Mouse (Mus musculus) frontal cortex, postnatal 36 days (tissue): ENCODE measurements around the gene Cfap54.
A peak's percentile ranks its signal among the peaks of the same experiment; 100 is the strongest.

Experiments used
- DNase-seq, 2 experiments: peaks; one replicate each; pipeline ENCODE4 v3.0.0; 2022; ENCODE audit warnings: low spot score in 2 of 2

Gene Cfap54

GRCm38 (mm10) chr10:93097439-93097838, 16.0 kb upstream of the Cfap54 start:
- DNase-seq, result no peak

GRCm38 (mm10) chr10:93095827-93096226, 14.4 kb upstream of the Cfap54 start:
- DNase-seq, result no peak

DNA sequence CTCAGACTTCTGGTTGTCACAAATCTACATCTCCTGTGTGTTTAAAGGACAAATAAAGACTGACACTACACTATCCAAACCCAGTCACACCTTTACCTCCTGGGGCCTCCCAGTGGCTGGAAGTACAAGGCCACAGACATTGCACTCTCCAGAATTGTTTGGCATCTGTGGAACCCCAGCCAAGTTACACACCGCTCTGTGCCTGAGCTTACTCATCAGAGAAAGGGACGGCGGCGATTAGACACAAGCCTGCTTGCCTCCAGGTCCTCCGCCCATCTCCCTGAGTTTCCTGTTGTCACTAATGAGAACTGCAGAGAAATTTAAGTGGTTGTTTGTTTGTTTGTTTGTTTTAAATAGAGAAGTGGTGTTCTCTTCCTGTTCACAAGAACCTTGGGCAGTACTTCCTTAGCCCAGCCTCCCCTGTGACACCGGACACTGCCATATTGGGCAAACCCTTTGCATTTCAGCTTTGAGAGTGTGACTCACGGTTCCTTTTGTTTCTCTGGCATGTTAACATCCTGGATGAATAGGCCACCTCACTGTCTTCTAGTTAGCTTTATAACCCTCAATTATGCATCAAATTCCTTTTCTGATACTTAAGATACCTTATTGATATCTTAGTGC, 13.7 kb upstream of the Cfap54 start:
- no peak for DNase-seq

- DNase-seq, result no peak
These were observed 10.5 kb upstream of the Cfap54 start for GRCm38 (mm10) chr10:93091928-93092327.

- DNase-seq, result no peak
These were observed 8.8 kb upstream of the Cfap54 start for GRCm38 (mm10) chr10:93090241-93090640.

- no peak for DNase-seq
These were observed 7.1 kb upstream of the Cfap54 start for GRCm38 (mm10) chr10:93088396-93089048.

DNA sequence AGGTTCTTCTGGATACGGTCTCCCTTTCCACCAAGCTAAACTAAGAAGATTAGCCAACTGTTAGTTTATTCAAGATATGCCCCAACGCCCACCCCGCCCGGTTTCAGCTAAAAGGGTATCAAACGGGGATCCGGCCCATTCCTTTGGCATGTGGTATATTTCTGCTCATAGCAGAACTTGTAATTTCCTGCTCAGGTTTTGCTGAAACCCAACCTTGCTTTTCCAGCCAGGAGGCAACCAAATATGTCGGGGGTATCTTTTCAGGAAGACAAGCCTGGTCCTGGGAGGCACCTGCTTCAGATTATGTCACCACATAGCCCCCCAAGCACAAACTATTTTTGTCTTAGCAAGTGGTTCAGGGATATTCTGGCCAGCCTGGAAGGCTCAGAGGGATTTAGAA, 6.1 kb upstream of the Cfap54 start:
- no peak for DNase-seq

GRCm38 (mm10) chr10:93083963-93084340, 2.5 kb upstream of the Cfap54 start:
- no peak for DNase-seq

- DNase-seq, result peak in 1 of 2 experiments; percentile 48
These were observed 2.0 kb upstream of the Cfap54 start for GRCm38 (mm10) chr10:93083198-93083962.

DNA sequence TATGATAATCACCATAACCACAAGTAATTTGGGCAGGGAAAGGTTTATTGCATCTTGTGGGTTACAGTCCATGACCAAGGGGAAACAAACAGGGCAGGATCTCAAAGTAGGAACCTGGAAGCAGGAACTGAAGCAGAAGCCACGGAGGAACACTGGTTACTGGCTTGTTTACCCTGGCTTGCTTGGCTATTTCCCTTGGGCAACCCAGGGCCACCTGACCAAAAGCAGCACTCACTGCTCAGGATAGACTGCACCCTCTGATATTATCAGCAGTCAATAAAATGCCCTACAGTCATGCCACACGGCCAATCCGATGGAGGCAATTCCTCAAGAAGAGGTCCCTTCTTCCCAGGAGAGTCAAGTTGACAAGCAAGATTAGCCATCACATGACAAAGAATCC, 1.9 kb downstream of the Cfap54 start:
- no peak for DNase-seq

GRCm38 (mm10) chr10:93077935-93078479, 3.4 kb downstream of the Cfap54 start:
- DNase-seq, result no peak

DNA sequence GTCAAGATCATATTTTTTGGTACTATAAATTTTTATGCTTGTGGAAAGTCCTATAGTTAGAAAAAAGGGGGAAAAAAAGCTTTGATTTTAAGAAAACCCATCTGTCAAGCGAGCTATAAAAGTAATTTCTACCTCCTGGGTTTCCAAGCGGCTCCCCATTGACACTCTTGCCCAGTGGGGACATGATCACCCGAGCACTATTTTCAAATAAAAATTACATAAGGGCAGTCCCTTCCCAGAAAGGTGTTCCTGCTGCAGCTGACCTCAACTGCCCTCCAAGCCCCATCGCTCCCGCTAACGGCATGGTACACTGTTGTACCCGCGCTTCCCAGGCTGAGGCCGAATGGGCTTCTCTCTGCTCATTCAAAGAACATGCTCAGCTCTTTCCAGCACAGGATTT, 5.0 kb downstream of the Cfap54 start:
- DNase-seq, result no peak

GRCm38 (mm10) chr10:93075856-93076255, 5.6 kb downstream of the Cfap54 start:
- no peak for DNase-seq

DNA sequence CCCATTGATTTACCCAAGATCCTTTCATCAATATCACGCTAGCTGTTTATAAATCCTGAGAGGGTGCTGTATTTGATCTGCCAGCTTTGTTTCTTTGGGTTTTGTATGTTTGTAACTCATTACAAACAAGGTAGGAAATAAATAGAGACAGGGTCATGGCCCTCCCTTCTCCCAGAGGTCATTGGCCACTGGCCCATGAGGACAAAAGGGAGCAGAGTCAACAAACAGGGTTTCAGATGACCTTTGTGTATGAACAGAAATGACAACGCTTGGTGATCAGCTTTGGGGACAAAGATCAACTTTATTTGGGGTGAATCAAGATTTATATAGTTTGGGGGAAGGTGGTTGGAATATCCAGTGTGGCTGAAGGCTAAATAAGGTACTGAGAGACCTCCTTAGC, 8.6 kb downstream of the Cfap54 start:
- DNase-seq, result no peak

DNA sequence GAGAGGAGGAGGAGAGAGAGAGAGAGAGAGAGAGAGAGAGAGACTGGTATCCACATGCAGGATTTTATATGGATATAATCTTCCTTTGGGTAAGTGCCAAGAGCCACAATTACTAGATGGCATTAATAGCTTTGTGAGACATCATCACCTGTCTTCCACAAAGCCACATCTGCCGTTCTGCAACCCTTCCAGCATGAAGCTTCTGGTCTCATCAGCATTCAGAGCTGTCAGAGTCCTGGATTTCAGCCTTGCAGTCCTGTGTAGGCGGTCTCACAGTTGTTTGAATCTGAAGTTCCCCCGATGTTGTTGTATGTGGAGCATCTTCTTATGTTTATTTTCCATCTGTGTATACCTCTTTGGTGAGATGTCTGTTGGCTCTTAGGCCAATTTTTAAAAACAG, 9.7 kb downstream of the Cfap54 start:
- DNase-seq, result peak in 1 of 2 experiments; percentile 72

- peak in 1 of 2 experiments; percentile 69 for DNase-seq
These were observed 11.1 kb downstream of the Cfap54 start for GRCm38 (mm10) chr10:93070121-93070898.

- DNase-seq, result no peak
These were observed 11.7 kb downstream of the Cfap54 start for GRCm38 (mm10) chr10:93069721-93070120.

DNA sequence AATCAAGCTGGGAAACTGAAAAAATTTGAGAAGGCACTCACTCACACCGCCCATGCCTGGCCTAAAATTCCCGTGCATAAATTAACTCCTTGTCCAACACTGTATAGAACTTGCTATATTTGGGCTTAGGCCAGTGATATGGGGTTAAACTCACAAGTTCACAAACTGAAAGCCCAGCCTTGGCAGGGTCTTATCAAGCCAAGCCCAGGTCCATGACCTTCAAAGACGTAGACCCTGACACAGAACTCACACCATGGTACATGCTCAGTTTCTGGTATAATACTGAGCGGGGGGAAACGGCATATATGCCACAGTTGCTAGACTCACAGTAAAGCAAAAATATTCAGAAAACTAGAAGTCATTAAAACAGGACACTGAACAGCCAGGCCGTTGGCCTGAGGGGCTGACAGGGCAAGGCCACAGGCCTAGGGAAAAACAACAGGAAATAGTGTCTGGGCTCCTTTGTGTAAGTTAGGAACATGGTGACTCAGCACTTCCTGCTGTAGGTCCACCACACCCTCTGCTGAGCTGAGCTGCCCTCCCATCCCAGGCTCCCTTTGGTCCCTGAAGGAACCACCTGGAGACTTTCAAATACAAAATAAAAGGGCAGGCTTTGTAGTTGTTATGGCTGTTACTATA, 12.3 kb downstream of the Cfap54 start:
- DNase-seq, result no peak

- DNase-seq, result peak in 1 of 2 experiments; percentile 66
These were observed 16.4 kb downstream of the Cfap54 start for GRCm38 (mm10) chr10:93064973-93065372.

DNA sequence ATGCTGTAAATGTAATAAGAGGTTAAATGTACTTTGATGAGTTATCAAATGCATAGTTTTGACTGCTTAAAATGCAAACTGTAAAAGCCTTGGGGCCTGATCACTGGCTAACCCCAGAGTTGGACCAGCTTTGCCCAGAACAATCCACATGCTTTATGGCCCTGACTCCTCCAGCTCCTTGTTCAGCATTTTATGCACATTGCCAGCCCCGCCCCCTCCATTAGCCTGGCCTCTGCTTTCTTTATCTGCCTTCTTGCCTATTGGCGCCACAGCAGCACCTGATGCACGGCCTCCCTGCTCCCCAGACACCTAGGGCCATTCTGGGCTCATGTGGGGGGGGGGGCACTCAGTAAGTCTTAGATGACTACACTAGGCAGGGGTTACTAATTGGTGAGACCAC, 17.8 kb downstream of the Cfap54 start:
- DNase-seq, result no peak

DNA sequence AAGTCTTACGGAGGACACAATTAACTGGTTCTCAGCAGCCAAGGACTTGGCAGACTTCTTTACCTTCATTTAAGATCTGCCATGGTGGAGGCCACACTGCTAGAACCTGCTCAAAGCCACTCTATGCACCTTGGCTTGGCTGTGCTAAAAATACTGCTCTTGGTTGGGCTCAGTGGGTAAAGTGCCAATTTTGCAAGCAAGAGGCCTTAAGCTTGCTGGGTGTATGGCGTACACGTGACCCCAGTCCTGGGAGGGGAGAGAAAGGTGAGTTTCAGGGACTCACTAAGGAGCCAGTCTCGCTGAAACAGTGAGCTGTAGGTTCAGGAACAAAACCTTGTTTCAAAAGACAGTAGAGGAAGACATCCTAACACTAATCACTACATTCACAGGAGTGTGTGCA, 19.0 kb downstream of the Cfap54 start:
- DNase-seq, result no peak
